Mouse (Mus musculus): Measurements from ENCODE around the gene Nap1l1. TPM values are rescaled to one million over a fixed set of nuclear protein-coding genes. Genes with fewer than 3 reads are reported as not detected.
A peak's percentile ranks its signal among the peaks of the same experiment; 100 is the strongest.
"Not testable (repeated sequence)": the region's sequence is repeated elsewhere in the genome, so short reads cannot be mapped to it uniquely, and the experiment has no call there.

Gene Nap1l1
- total RNA-seq (2021) = 10 to 100 TPM; 63.3 to 82.9 TPM
- long read RNA-seq, experiment 1, transcript Nap1l1-201 (16 exons, 1,486 nt) = minor isoform, 11 of 61 reads
- long read RNA-seq, experiment 1, transcript Nap1l1-202 (15 exons, 1,350 nt) = major isoform, 34 of 61 reads
- long read RNA-seq, experiment 1, partial matches to known transcripts = 1 of 61 reads
- long read RNA-seq, experiment 1, other reads (novel, unspliced or antisense) = 11 of 61 reads
- long read RNA-seq, experiment 2, transcript Nap1l1-202 (15 exons, 1,350 nt) = major isoform, 29 of 52 reads
- long read RNA-seq, experiment 2, transcript Nap1l1-205 (13 exons, 1,365 nt) = minor isoform, 8 of 52 reads
- long read RNA-seq, experiment 2, transcript Nap1l1-201 (16 exons, 1,486 nt) = minor isoform, 10 of 52 reads
- long read RNA-seq, experiment 2, partial matches to known transcripts = 2 of 52 reads
- long read RNA-seq, experiment 2, other reads (novel, unspliced or antisense) = 3 of 52 reads

- peak; percentile 91 for DNase-seq
Observed at GRCm38 (mm10) chr10:111472686-111473510, at the start of gene Nap1l1. Nap1l1 (plus strand) TSS chr10:111473223.

- no peak for DNase-seq
Observed at GRCm38 (mm10) chr10:111426491-111426890, 46.5 kb upstream of the Nap1l1 start.

- DNase-seq = no peak
Observed at GRCm38 (mm10) chr10:111433502-111433901, 39.5 kb upstream of the Nap1l1 start.

- no peak for DNase-seq
Observed at GRCm38 (mm10) chr10:111441034-111441440, 32.0 kb upstream of the Nap1l1 start.

- no peak for DNase-seq
Observed at GRCm38 (mm10) chr10:111444199-111444598, 28.8 kb upstream of the Nap1l1 start.

- no peak for DNase-seq
Observed at GRCm38 (mm10) chr10:111445939-111446671, 26.9 kb upstream of the Nap1l1 start.

- DNase-seq = not testable (repeated sequence)
Observed at GRCm38 (mm10) chr10:111446672-111447008, 26.4 kb upstream of the Nap1l1 start.

GRCm38 (mm10) chr10:111449662-111450061 lies 23.4 kb upstream of the Nap1l1 start:
- DNase-seq = not testable (repeated sequence)

- DNase-seq = no peak
Observed at GRCm38 (mm10) chr10:111451683-111452322, 21.2 kb upstream of the Nap1l1 start.

- no peak for DNase-seq
Observed at GRCm38 (mm10) chr10:111452426-111452825, 20.6 kb upstream of the Nap1l1 start.

- no peak for DNase-seq
Observed at GRCm38 (mm10) chr10:111454698-111455308, 18.2 kb upstream of the Nap1l1 start.

- DNase-seq = no peak
Observed at GRCm38 (mm10) chr10:111458088-111458487, 14.9 kb upstream of the Nap1l1 start.

- peak; percentile 27 for DNase-seq
Observed at GRCm38 (mm10) chr10:111459040-111459439, 14.0 kb upstream of the Nap1l1 start.

- DNase-seq = no peak
Observed at GRCm38 (mm10) chr10:111459874-111460273, 13.1 kb upstream of the Nap1l1 start.

GRCm38 (mm10) chr10:111460381-111460780 lies 12.6 kb upstream of the Nap1l1 start:
- DNase-seq = no peak

- no peak for DNase-seq
Observed at GRCm38 (mm10) chr10:111464833-111465232, 8.2 kb upstream of the Nap1l1 start.

- no peak for DNase-seq
Observed at GRCm38 (mm10) chr10:111465409-111465808, 7.6 kb upstream of the Nap1l1 start.

- no peak for DNase-seq
Observed at GRCm38 (mm10) chr10:111471166-111471565, 1.9 kb upstream of the Nap1l1 start.

- DNase-seq = peak; percentile 53
Observed at GRCm38 (mm10) chr10:111473511-111474371, 718 bp downstream of the Nap1l1 start.

GRCm38 (mm10) chr10:111476301-111476700 lies 3.3 kb downstream of the Nap1l1 start:
- DNase-seq = no peak
